Mouse (Mus musculus) cortical plate, adult 2 months (tissue): ENCODE measurements at regions not wholly inside any gene's neighbourhood (a gene's known extent, or its start where the extent isn't known, plus 50 kb on each side); places are given as distances from the start of the nearest gene placed in this dataset.

ENCODE experiments used
- CTCF ChIP-seq: fragments of 200-500 bp; IDR thresholded peaks from 2 replicates; pipeline ENCODE4 v1.5.1; 2011; ENCODE audit warnings: mild to moderate bottlenecking, control low read depth, low read length; ENCODE audit not compliant: insufficient read depth; ENCODE audit errors: extremely low read depth
- POLR2A ChIP-seq: fragments of 200-500 bp; IDR thresholded peaks from 2 replicates; pipeline ENCODE4 v1.6.1; 2011; ENCODE audit warnings: mild to moderate bottlenecking, low read length, control low read depth; ENCODE audit not compliant: insufficient read depth; ENCODE audit errors: extremely low read depth

- TF ChIP-seq CTCF (no peak), POLR2A (no peak)
These were observed 118.9 kb upstream of the 1700012A03Rik start for GRCm38 (mm10) chr6:31931116-31931515.
